Mouse (Mus musculus) brain, embryonic 14.5 days (tissue): ENCODE results near the gene Fbxl7.

ENCODE experiments used
- CTCF ChIP-seq: fragments of 200-500 bp; IDR thresholded peaks from 2 replicates; pipeline ENCODE4 v1.5.1; 2012; ENCODE audit warnings: inconsistent platforms, mild to moderate bottlenecking, moderate library complexity, borderline replicate concordance; ENCODE audit not compliant: insufficient read depth, insufficient read length; ENCODE audit errors: extremely low read depth
- POLR2A ChIP-seq: fragments of 200-500 bp; IDR thresholded peaks from 2 replicates; pipeline ENCODE4 v1.6.1; 2012; ENCODE audit warnings: mild to moderate bottlenecking, inconsistent platforms, borderline replicate concordance; ENCODE audit not compliant: poor library complexity, insufficient read depth, insufficient read length, severe bottlenecking; ENCODE audit errors: extremely low read depth

GRCm38 (mm10) chr15:26623242-26623641 is 272.1 kb downstream of the Fbxl7 start:
- TF ChIP-seq POLR2A (no peak), CTCF (no peak)
